Mouse (Mus musculus) E14TG2a.4 (cell line): ENCODE measurements at regions not wholly inside any gene's neighbourhood (a gene's known extent, or its start where the extent isn't known, plus 50 kb on each side); places are given as distances from the start of the nearest gene placed in this dataset.

Experiments
- CTCF ChIP-seq: conservative IDR thresholded peaks from 2 replicates; pipeline ENCODE4 v1.5.1; 2014; ENCODE audit warnings: low read length
- NANOG ChIP-seq: IDR thresholded peaks from 2 replicates; pipeline ENCODE4 v1.6.1; 2014; ENCODE audit warnings: borderline replicate concordance, low read length, mixed read lengths
- POU5F1 ChIP-seq: IDR thresholded peaks from 2 replicates; pipeline ENCODE4 v1.6.1; 2014; ENCODE audit warnings: low read length, borderline replicate concordance

DNA sequence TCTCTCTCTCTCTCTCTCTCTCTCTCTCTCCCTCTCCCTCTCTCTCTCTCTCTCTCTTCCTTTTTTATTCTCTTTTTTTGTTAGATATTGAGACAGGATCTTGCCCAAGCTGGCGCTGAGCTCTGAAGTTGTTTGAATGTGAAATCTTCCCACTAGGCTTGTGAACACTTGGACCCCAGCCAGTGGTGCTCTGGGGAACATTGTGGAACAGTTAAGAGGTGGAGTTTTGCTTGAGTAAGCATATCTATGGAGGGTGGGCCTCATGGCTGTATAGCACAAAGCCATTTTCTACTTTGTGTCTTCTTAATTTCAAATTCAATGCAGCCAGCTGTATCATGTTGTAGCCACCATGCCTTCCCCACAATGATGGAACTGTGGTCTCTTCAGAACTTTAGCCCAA is 875.4 kb downstream of the Tmem114 start:
- TF ChIP-seq POU5F1 = no peak
- TF ChIP-seq CTCF = no peak
- no peak for TF ChIP-seq NANOG
